Mouse (Mus musculus): Measurements from ENCODE around the gene Ackr1.
"Not testable (repeated sequence)": the region's sequence is repeated elsewhere in the genome, so short reads cannot be mapped to it uniquely, and the experiment has no call there.

The Ackr1 gene

DNA sequence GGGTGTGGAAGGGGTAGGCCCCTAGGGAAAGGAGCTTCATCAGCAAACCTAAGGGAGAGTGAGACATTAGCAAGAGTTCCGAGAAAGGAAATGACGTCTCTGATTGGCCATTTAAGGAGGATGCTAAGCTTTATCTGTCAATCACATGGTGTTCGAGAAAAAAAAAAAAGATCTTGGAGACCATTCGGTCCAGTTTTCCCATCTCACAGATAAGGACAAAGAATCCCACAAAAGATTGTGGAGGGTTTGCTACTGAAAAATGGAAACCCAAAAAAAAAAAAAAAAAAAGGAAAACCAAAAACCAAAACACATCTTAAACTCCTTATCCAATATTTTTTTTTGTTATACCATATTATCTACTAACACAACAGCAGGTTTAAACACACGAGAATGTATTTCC, 15.6 kb upstream of the Ackr1 start:
- no peak for DNase-seq (ENCODE audit: low read depth)

DNA sequence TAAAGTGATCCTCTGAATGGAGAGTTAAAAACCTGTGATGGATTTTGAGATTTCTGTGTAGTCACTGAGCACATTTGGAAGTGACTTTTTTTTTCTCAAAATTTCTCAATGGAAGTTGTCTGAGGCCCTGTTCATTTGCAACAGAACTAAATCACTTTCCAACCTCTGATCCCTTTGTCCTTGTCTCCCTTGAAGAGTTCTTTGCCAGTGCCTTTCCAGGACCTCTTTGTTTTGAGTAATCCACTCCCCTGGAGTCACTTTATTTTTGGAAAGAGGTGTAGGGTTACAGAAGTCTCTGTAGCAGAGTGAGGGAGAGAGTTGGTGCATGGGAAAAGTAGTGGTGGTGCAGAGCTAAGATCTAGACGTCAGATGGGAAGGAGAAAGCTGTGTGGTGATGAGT, 15.0 kb upstream of the Ackr1 start:
- no peak for DNase-seq (ENCODE audit: low read depth)

DNA sequence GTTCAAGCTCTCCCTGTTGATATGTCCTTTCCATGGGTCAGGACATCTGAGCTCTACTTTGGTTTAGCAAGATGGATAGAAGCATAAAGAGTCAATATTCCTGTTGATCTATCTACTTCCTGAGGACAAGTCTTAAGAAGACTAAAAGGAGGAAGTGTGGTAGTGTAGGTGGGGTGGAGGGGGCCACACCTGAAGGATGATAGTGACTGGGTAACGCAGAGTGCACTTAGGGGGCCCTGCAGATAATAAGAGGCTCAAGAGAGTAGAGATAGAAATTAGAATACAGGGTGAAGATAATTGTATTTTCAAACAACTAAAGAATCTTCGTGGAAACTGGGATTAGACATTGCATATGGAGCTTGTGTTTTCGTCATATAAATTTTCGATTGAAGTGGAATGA, 11.6 kb upstream of the Ackr1 start:
- no peak for DNase-seq (ENCODE audit: low read depth)

DNA sequence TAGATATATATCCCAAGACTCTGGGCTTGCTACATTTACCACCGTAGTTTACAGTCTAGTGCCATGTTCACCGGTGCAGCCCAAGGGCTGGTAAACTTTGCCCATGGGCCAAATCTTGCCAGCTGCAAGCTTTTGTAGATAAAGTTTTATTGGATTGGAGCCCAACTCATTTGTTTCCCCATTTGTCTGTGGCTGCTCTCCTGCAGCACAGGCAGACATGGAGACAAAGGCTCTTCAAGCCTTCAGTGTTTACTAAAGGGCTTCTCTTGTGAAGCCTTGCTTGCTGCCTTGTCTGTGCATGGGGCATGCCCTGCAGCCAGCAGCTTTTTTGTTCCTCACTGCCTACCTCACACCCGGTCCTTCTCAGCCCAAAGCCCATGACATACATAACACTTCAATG, 10.4 kb upstream of the Ackr1 start:
- no peak for DNase-seq (ENCODE audit: low read depth)

DNA sequence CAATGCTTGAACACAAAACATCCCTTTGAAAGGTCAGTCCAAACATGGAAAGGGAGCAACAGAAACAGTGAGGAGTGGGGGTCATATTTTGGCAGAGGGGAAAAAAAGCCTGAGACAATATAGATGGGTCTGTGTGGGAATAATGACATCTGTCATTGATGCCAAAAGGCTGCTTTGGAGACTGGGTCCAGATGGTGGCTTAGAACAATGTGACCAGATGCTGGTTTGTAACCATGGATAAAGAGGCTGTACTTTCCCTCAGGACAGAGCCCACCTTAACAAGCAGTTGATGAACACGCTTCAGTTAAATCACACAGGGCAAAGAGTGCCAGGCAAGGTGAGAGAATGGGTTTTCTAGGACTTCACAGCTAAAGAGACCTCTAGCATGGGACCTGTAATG, 8.9 kb upstream of the Ackr1 start:
- DNase-seq (ENCODE audit: low read depth), result no peak

DNA sequence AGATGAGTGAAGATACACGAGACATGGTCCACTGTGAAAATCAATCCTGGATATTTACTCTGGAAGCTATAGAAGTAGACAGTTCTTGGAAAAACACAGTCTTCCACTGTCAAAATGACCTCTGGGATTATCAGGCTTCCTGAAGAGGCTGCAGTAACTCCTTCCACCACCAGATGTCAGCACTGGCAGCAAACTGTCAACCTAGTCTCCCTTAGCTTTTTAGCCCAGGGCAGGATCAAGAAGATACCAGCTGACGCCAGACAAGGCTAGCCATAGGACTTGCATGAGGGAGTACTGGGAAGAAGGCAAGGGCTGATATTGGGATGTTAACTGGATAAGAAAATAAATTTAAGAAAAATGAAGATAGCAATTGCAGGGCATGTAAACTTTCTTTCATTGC, 6.0 kb upstream of the Ackr1 start:
- DNase-seq (ENCODE audit: low read depth), result peak; percentile 36

DNA sequence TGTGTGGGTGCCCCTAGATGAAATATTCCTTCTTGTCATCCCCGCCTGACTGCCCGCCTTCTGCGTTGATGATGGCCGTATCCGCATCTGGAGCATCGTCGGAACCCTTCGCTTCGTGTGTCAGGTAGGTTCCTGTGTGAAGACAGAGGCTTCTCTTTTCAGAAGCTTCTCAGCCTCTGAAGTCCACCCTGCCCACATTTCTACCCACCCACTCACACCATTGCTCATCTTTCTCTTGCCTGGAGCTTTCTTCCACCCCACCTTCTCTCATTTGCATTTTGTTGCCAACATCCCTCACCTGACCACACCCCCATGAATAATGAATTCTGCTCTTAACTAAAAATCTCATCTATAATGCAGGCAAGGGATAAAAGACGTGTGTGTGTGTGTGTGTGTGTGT, 3.5 kb upstream of the Ackr1 start:
- no peak for DNase-seq (ENCODE audit: low read depth)

DNA sequence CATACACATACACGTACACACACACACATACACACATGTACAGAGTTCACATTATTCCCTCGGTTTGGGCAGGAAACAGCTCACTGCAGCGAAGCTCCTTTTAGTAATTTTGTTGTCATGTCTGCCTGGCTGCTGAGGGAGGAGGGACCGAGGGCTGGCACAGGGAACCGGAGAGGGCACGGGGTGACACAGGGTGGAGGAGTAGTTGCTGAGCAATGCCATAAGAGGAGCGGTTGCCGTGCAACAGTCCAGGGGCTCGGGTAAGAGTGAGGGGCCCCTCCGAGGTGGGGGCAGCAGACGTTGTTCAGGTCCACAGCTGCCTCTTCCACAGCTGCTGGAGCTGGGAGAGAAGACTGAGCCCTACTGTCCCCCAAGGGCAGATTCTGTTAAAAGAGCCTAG, 2.4 kb upstream of the Ackr1 start:
- DNase-seq (ENCODE audit: low read depth), result no peak

DNA sequence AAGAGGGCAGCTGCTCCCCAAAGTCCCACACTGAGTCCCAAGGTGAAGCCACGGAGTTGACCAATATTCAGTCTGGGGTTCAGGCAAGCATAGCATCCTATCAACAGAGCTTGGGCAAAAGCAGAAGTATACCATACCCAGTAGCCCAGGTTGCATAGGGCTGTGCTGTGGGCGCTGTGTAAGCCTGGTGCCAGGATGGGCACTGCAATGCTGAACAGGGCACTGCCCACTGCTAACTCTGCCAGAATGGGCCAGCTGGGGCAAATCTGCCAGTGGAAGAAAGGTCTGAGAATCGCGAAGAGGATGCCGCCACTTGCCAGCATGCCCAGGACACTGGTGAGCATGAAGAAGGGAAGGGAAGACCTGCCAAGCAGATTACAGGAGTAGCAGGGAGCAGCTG, 1.1 kb downstream of the Ackr1 start:
- no peak for DNase-seq (ENCODE audit: low read depth)

DNA sequence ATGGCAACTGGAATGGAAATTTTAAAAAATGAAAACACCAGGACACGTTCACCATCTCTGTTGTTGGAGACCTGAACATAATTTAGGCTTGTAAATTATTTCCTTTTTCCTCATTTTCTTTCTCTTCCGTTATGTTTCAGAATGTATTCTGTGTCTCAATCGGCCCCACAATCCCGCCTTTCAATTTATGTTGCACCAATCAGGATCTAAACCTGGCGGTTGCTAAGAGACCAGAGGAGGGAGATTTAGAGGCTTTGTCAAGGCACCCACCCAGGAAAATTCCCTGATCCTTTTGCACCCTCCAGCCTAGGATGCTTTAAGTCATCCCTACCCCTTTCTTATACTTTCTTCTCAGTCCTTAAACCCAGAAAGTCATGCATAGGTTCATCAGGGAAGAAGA, 3.8 kb downstream of the Ackr1 start:
- no peak for DNase-seq (ENCODE audit: low read depth)

DNA sequence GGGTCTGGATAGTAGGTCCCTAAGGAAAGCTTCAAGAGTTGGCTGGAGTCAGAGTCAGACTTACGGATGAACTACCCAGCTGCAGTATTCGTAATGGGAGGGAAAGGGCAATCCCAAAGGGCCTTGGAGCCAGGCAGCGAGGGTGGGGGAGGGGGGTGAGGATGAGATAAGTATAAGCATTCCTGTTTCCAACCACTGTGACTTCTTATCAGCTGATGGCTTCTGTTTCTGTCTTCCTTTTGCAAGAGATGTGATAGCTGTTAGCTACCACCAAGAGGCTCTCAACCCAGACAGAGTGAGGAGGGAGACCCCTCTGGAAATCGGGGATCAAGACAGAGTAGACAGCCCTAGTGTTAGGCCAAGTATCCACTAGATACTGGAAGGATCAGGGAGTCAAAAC, 4.4 kb downstream of the Ackr1 start:
- DNase-seq (ENCODE audit: low read depth), result no peak

DNA sequence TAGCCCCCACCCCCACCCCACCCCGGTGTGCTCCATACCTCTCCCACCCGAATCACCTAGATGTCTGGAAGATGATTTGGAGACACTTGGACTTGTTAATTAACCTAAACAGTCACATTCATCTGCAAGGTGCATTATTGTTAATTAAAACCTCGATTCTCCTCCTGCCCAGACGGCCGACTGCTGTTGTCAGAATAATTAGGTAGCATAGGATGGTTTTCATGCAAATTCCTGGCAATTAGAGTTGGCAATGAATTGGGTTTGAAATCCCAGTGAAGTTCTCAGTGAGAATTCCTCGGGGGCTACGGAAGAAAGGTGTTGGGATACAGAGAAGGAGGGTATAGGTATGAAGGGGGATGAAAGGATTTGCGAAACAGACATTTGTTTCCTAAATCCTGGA, 5.1 kb downstream of the Ackr1 start:
- DNase-seq (ENCODE audit: low read depth), result no peak

DNA sequence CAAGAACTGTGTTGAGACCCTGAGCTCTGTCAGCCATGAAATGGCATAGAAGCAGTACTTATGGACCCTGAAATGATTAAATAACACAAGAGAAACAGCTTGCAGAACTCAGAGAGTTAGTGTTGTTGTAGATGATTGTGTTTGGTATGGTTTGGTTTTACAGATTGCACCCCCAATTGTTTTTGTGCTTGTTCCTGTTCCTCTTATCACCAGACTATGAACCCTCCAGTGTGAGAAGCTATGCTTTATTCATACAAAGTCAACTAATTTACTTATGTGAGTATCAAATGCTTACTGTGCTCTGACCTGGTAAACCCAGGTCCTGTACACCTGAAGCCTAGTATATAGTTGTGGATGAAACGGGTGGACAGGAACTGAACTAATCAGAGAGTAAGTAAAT, 7.0 kb downstream of the Ackr1 start:
- DNase-seq (ENCODE audit: low read depth), result no peak

DNA sequence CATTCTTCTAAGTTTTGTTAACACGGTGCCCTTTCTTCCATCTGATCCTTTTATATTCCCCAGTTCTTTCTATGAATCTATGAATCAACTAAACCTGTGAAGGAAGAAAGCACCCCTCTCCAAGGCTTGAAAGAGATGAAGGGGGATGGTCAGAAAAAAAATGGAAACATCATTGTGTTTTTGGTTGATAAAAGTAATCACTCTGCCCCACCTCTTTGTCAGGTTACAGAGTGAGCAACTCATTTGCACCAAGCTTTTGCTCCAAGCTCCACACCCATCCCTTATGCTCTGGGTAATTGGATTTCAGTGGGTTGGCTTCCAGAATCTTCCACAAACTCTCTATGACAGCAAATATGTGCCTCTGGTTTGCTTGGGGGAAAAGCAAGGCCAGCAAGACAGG, 8.2 kb downstream of the Ackr1 start:
- DNase-seq (ENCODE audit: low read depth), result no peak

DNA sequence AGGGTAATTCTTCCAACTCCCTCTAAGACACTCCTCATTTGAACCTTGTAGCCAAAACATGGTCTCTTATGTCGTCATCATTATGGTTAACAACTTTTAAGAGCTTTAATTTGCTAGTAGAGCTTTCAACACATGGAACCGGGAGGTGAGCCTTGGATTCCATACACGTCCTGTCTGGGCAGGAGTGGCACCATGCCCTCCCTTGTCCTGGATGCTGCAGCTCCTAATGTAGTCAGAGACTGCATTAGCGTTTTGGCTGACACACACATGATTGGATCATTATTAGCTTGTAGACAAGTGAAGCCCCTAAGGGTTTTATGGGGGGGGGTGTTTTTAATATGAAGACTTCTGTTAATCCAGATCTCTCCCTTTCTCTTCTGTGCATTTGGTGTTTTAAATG, 8.6 kb downstream of the Ackr1 start:
- no peak for DNase-seq (ENCODE audit: low read depth)

DNA sequence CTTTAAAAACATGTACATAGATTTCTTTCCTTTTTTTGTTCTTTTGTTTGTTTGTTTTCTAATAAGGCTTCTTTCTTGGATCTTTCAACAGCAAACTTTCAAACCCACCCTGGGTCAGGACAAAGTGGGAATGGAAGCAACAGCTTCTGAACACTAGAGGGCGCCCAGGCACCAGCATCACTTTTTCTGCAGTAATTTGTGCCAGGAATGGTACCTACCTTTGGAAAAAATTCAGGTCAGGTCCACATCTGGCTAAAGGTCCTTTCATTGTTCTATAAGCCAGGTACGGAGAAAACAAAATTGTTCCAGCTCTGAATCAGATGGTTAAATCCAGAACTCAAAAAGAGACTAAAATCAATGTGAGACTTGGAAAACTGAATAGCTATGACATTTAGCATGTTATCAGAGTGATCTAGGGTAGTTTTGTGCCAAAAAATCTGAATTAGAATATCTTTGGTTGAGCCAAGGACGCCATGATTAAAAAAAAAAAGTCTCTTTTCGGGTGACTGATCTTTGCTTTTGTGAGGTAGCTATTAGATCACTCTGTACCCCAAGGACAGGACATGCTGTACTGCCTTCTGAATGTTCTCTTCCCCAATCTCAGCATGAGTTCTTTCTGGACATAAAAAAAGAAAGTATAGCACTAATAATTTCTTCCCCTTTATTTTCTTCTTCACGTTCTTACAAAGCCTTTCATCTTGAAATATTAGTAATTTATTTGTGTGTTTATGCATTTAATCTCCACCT, 9.5 kb downstream of the Ackr1 start:
- DNase-seq (ENCODE audit: low read depth), result peak; percentile 53

DNA sequence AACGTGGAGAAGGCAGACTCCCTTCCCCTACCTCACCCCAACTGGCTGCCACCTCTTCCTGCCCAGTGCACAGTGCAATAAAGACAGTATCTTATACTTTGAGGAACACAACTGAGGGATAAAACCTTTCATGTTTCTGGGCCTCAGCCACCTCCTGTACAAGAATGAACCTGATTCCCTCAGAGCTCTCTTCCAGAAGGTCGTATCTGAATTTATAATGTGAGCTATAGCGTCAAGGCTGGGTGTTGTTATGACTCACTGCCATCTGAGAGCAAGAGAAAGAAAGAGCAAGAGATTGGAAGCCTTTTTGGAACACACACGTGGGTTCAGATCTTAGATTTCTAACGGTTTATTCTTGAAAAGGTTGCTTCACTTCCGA, 11.3 kb downstream of the Ackr1 start:
- no peak for DNase-seq (ENCODE audit: low read depth)

DNA sequence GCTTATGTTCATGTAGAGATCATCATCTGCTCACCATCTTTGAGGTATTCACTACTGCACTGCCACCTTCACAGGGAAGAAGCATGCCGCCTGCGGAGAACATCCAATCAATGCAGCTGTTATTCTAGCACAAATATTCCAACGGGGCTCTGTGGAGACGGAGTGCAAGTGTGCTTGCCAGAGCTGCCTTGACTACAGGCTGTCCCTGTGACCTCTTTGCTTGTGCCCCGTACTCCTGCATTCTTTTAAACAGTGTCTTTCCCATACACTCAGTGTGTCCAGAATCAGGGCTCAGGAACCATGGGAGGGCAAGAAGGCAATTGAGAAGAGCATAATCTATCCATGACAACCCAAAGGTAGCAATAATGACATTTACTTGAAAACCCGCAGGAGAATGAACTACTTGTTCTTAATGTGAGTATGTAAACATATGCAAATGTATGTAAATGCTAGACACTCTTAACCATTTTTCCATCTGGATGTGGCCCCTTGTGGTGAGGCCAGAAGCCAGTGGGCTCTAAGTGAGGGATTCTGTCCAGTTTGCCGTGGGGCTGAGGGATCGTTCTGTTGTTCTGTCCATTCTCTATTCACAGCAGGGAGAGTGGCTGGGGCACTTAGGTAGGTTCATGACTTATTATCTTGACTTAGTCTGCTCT, 11.8 kb downstream of the Ackr1 start:
- no peak for DNase-seq (ENCODE audit: low read depth)

DNA sequence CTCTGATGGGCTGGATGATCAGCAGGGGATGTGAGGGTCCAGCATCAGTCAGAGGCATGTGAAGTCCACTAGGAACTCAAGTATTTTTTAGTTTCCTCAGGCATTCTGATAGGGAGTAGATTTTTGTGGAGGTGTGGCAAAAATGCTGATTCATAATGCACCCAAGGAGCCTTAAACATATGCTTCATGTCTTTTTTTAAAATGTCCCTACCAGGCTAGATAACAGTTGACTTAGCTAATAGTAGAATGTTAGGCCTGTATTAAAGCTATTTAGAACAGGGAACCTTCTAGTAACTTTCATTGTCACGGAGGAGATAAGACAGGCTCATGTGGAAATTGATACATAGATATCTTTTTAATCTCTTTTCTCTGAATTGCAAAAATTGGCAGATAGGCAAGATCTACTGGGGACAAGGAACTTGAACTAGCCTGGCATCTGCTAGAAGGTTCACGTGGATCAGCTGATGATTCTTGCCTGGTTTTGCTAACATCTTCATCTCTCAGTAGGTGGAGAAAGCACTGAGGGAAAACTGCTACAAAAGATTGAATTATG, 15.5 kb downstream of the Ackr1 start:
- DNase-seq (ENCODE audit: low read depth), result no peak

DNA sequence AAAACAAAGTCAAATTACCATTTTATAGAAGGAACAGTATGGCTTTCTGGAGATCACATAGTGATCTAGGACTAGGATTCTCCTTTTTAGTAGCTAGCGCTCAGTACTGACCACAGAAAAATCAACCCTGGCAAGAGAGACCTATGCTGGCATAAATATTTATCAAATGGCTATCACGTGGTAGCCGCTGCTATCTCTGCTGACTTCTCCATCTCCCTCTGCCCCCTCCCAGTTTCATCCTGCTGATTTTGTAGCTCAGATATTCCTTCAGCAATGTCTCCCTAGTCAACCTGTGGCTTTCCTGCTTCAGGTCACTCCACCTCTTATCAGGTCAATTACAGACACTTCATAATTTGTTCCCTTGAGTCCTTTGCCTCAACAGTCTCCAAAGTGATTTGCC, 17.8 kb downstream of the Ackr1 start:
- DNase-seq (ENCODE audit: low read depth), result no peak

DNA sequence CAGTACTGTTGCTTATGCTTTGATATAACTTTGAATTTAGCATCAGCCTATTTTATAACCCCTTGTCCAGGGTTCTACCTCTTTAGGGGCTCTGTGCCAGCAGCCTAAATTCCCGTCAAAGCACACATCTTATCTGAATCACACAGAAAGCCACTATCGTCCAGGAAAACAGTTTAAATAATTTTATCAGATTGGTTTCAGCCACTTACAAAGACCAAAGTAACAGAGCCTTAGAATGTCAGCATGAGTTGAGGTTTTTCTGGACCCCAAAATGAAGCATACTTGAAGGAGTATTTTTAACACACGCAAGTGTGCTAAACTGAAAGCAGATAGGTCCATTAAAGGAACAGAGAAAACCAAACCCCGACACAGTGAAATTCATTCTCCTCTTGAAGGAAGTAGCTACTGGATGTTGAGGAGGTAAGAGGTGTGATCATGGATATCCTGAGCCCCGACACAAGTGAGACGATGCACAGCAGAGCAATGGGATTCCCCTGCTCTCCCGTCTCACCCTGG, 20.0 kb downstream of the Ackr1 start:
- not testable (repeated sequence) for DNase-seq (ENCODE audit: low read depth)

DNA sequence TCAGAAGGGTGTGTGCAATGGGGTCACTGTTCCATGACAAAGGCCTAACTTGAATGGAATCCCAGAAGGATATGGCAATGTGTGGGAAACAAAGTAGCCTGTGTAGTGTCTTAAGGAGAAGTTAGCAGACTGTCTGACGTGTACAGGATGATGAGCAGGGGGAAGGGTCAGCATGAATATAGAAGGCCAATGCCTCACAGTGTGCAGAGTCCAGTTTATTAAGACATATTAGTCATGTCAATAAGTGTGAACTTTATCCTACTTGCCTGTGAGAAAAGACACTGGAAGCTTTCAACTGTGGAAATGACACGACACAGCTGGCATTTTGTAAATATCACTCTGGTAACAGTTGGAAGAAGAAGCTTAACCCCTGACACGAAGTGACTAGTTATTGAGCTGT, 30.8 kb downstream of the Ackr1 start:
- not testable (repeated sequence) for DNase-seq (ENCODE audit: low read depth)

Data from NIH3T3 (cell line).